Mouse (Mus musculus) MEL (cell line): ENCODE measurements around the gene Dars. TPM values are rescaled to one million over a fixed set of nuclear protein-coding genes. Genes with fewer than 3 reads are reported as not detected.

Source experiments
- DNase-seq: peaks from one replicate; pipeline ENCODE4 v3.0.0; 2011; ENCODE audit warnings: low read depth, low spot score
- H3K27ac ChIP-seq: 2 replicates; pipeline ENCODE4 v1.5.1; 2012; ENCODE audit warnings: low read depth, mild to moderate bottlenecking, control low read depth, low read length, moderate library complexity; ENCODE audit not compliant: control insufficient read depth
- H3K27me3 ChIP-seq, 2 experiments: fragments of 150-350 bp in 1 of 2; sonication (generic) in 1 of 2; 2 replicates each; pipeline ENCODE4 v1.6.1; 2012; ENCODE audit warnings: low read length in 2 of 2, mild to moderate bottlenecking in 2 of 2, improper control_type of control experiment in 1 of 2, moderate library complexity in 1 of 2; ENCODE audit not compliant: insufficient read depth in 2 of 2, control insufficient read depth in 1 of 2
- H3K36me3 ChIP-seq, 2 experiments: 2 replicates each; pipeline ENCODE4 v1.6.1; 2012 to 2014; ENCODE audit warnings: low read length in 2 of 2, improper control_type of control experiment in 1 of 2, inconsistent platforms in 1 of 2, mild to moderate bottlenecking in 1 of 2; ENCODE audit not compliant: insufficient read depth in 2 of 2, control insufficient read depth in 1 of 2
- H3K4me1 ChIP-seq, 2 experiments: fragments of 150-350 bp in 1 of 2; sonication (generic) in 1 of 2; 2 replicates each; pipeline ENCODE4 v1.6.1; 2012; ENCODE audit warnings: low read length in 2 of 2, improper control_type of control experiment in 1 of 2, mild to moderate bottlenecking in 1 of 2; ENCODE audit not compliant: insufficient read depth in 2 of 2, control insufficient read depth in 1 of 2
- H3K4me3 ChIP-seq, 2 experiments: fragments of 150-350 bp in 1 of 2; sonication (generic) in 1 of 2; 2 replicates each; pipeline ENCODE4 v1.5.1; 2012; ENCODE audit warnings: low read depth in 2 of 2, low read length in 2 of 2, mild to moderate bottlenecking in 2 of 2, moderate library complexity in 2 of 2, control low read depth in 1 of 2, improper control_type of control experiment in 1 of 2; ENCODE audit not compliant: control insufficient read depth in 1 of 2, insufficient read depth in 1 of 2
- H3K79me2 ChIP-seq: 2 replicates; pipeline ENCODE4 v1.6.1; 2012; ENCODE audit warnings: mild to moderate bottlenecking, low read length, moderate library complexity; ENCODE audit not compliant: control insufficient read depth, poor library complexity, insufficient read depth
- H3K9ac ChIP-seq: 2 replicates; pipeline ENCODE4 v1.6.1; 2012; ENCODE audit warnings: low read depth, mild to moderate bottlenecking, control low read depth, low read length, moderate library complexity; ENCODE audit not compliant: control insufficient read depth, poor library complexity, severe bottlenecking
- H3K9me3 ChIP-seq: fragments of 150-350 bp; sonication (generic); replicated peaks from 2 replicates; pipeline ENCODE4 v1.6.1; 2012; ENCODE audit warnings: mild to moderate bottlenecking, low read length, improper control_type of control experiment, moderate library complexity; ENCODE audit not compliant: insufficient read depth
- BHLHE40 ChIP-seq: IDR thresholded peaks from 2 replicates; pipeline ENCODE4 v1.6.1; 2012; ENCODE audit warnings: low read depth, mild to moderate bottlenecking, inconsistent platforms, low read length, improper control_type of control experiment, borderline replicate concordance
- CHD1 ChIP-seq: IDR thresholded peaks from 2 replicates; pipeline ENCODE4 v1.6.1; 2012; ENCODE audit warnings: low read depth, mild to moderate bottlenecking, inconsistent platforms, low read length, improper control_type of control experiment
- CHD2 ChIP-seq: IDR thresholded peaks from 2 replicates; pipeline ENCODE4 v1.6.1; 2011; ENCODE audit warnings: low read length, improper control_type of control experiment
- CTCF ChIP-seq, 3 experiments: IDR thresholded peaks in 2 of 3; conservative IDR thresholded peaks in 1 of 3; 2 replicates each; pipeline ENCODE4 v1.5.1; 2011 to 2012; ENCODE audit warnings: low read length in 3 of 3, low read depth in 2 of 3, mild to moderate bottlenecking in 2 of 3, improper control_type of control experiment in 1 of 3, inconsistent platforms in 1 of 3, mixed read lengths in 1 of 3, moderate library complexity in 1 of 3; ENCODE audit not compliant: control insufficient read depth in 1 of 3, insufficient read depth in 1 of 3, poor library complexity in 1 of 3, severe bottlenecking in 1 of 3
- E2F4 ChIP-seq: IDR thresholded peaks from 2 replicates; pipeline ENCODE4 v1.6.1; 2011; ENCODE audit warnings: low read depth, low read length, improper control_type of control experiment, borderline replicate concordance
- ELF1 ChIP-seq: IDR thresholded peaks from 2 replicates; pipeline ENCODE4 v1.6.1; 2014; ENCODE audit warnings: low read depth, mild to moderate bottlenecking, inconsistent platforms, low read length, improper control_type of control experiment, moderate library complexity
- ETS1 ChIP-seq: IDR thresholded peaks from 2 replicates; pipeline ENCODE4 v1.6.1; 2012; ENCODE audit warnings: low read depth, mild to moderate bottlenecking, inconsistent platforms, low read length, improper control_type of control experiment, moderate library complexity
- GABPA ChIP-seq: IDR thresholded peaks from 2 replicates; pipeline ENCODE4 v1.6.1; 2012; ENCODE audit warnings: low read depth, mild to moderate bottlenecking, inconsistent platforms, low read length, improper control_type of control experiment, moderate library complexity
- GATA1 ChIP-seq: IDR thresholded peaks from 2 replicates; pipeline ENCODE4 v1.6.1; 2011; ENCODE audit warnings: low read depth, low read length, improper control_type of control experiment
- HCFC1 ChIP-seq: IDR thresholded peaks from 2 replicates; pipeline ENCODE4 v1.6.1; 2012; ENCODE audit warnings: low read depth, mild to moderate bottlenecking, inconsistent platforms, low read length, improper control_type of control experiment, moderate library complexity
- JUND ChIP-seq: IDR thresholded peaks from 2 replicates; pipeline ENCODE4 v1.6.1; 2011; ENCODE audit warnings: low read depth, mild to moderate bottlenecking, improper control_type of control experiment, low read length
- KAT2A ChIP-seq: conservative IDR thresholded peaks from 2 replicates; pipeline ENCODE4 v1.6.1; 2012; ENCODE audit warnings: low read depth, low read length, improper control_type of control experiment, inconsistent platforms
- MAX ChIP-seq: IDR thresholded peaks from 2 replicates; pipeline ENCODE4 v1.6.1; 2011; ENCODE audit warnings: low read length, improper control_type of control experiment
- MAZ ChIP-seq: IDR thresholded peaks from 2 replicates; pipeline ENCODE4 v1.6.1; 2012; ENCODE audit warnings: low read depth, mild to moderate bottlenecking, inconsistent platforms, low read length, improper control_type of control experiment
- MEF2A ChIP-seq: IDR thresholded peaks from 2 replicates; pipeline ENCODE4 v1.6.1; 2014; ENCODE audit warnings: low read depth, mild to moderate bottlenecking, inconsistent platforms, low read length, improper control_type of control experiment; ENCODE audit not compliant: poor library complexity, insufficient replicate concordance, severe bottlenecking; ENCODE audit errors: extremely low read depth
- MYB ChIP-seq: IDR thresholded peaks from 2 replicates; pipeline ENCODE4 v1.6.1; 2011; ENCODE audit warnings: mild to moderate bottlenecking, low read depth, low read length, improper control_type of control experiment
- NELFE ChIP-seq: IDR thresholded peaks from 2 replicates; pipeline ENCODE4 v1.6.1; 2011; ENCODE audit warnings: low read depth, low read length, improper control_type of control experiment
- NRF1 ChIP-seq: IDR thresholded peaks from 2 replicates; pipeline ENCODE4 v1.6.1; 2014; ENCODE audit warnings: low read depth, mild to moderate bottlenecking, inconsistent platforms, low read length, improper control_type of control experiment, moderate library complexity; ENCODE audit not compliant: poor library complexity, insufficient read depth, severe bottlenecking
- POLR2AphosphoS5 ChIP-seq: IDR thresholded peaks from 2 replicates; pipeline ENCODE4 v1.6.1; 2012; ENCODE audit warnings: low read depth, borderline replicate concordance, mild to moderate bottlenecking, inconsistent platforms, low read length, moderate library complexity, mixed read lengths
- RAD21 ChIP-seq: IDR thresholded peaks from 2 replicates; pipeline ENCODE4 v1.6.1; 2011; ENCODE audit warnings: mild to moderate bottlenecking, low read depth, low read length, improper control_type of control experiment
- SMC3 ChIP-seq: IDR thresholded peaks from 2 replicates; pipeline ENCODE4 v1.6.1; 2011; ENCODE audit warnings: low read depth, low read length, improper control_type of control experiment
- TAL1 ChIP-seq: IDR thresholded peaks from 2 replicates; pipeline ENCODE4 v1.6.1; 2012; ENCODE audit warnings: mild to moderate bottlenecking, inconsistent platforms, low read length, moderate library complexity, mixed read lengths
- TBP ChIP-seq: IDR thresholded peaks from 2 replicates; pipeline ENCODE4 v1.8.0; 2011; ENCODE audit warnings: low read depth, low read length, improper control_type of control experiment
- USF1 ChIP-seq: IDR thresholded peaks from 2 replicates; pipeline ENCODE4 v1.6.1; 2014; ENCODE audit warnings: low read depth, mild to moderate bottlenecking, inconsistent platforms, low read length, improper control_type of control experiment, moderate library complexity
- ZKSCAN1 ChIP-seq: IDR thresholded peaks from 2 replicates; pipeline ENCODE4 v1.6.1; 2012; ENCODE audit warnings: low read depth, mild to moderate bottlenecking, inconsistent platforms, low read length, improper control_type of control experiment, moderate library complexity
- ZMIZ1 ChIP-seq: IDR thresholded peaks from 2 replicates; pipeline ENCODE4 v1.6.1; 2012; ENCODE audit warnings: low read depth, mild to moderate bottlenecking, inconsistent platforms, low read length, improper control_type of control experiment, moderate library complexity
- ZNF384 ChIP-seq: IDR thresholded peaks from 2 replicates; pipeline ENCODE4 v1.6.1; 2012; ENCODE audit warnings: low read depth, mild to moderate bottlenecking, inconsistent platforms, low read length, improper control_type of control experiment
- polyA plus RNA-seq, 2 experiments: library from polyadenylated mRNA; stranded (reverse) in 1 of 2; unstranded in 1 of 2; fragments of >175 nt in 1 of 2; fragments of >200 nt in 1 of 2; gene quantifications; 2 replicates each; pipeline versions ENCODE4 v1.2.1 to v1.2.4; 2012; ENCODE audit warnings: low replicate concordance in 2 of 2, low read depth in 1 of 2; ENCODE audit not compliant: insufficient read length in 2 of 2, insufficient read depth in 1 of 2, missing spikeins in 1 of 2
- total RNA-seq: library from RNA; depleted of rRNA; stranded (reverse); fragments of 300-350 nt; gene quantifications from 2 replicates; pipeline ENCODE4 v1.2.3, GENCODE M21; 2012

Gene Dars
- total and polyA plus RNA-seq, 3 experiments: 95.2 to 104 TPM; not detected in 1

- no peak overlapping the region for H3K9ac ChIP-seq
- peak; percentile 32 for DNase-seq
- H3K4me1 ChIP-seq: no peaks in the 10 kb centered on the region
- H3K27me3 ChIP-seq: no peaks in the 10 kb centered on the region
- H3K9me3 ChIP-seq: no peaks in the 10 kb centered on the region
- TF ChIP-seq ZMIZ1 (no peak), RAD21 (peak; percentile 31), MAZ (no peak), ZKSCAN1 (peak; percentile 80; the same call in 1 of the 2 replicates), CTCF (IDR thresholded peaks at IDR 0.05 in 2 of 3, conservative IDR thresholded peaks at IDR 0.05 in 1 of 3; ENCODE audit: control insufficient read depth in 1 of 3, insufficient read depth in 1 of 3, low read depth in 2 of 3, low read length in 3 of 3, poor library complexity in 1 of 3, severe bottlenecking in 1 of 3) (peak in 2 of 3 experiments; percentile 20 to 52; a peak in 3 of 6 replicates), SMC3 (peak; percentile 36; the same call in 1 of the 2 replicates), MEF2A (no peak)
- TF ChIP-seq, all 39 proteins: peak for 4
- no peaks in the 10 kb centered on the region; the same call in 1 of the 2 replicates for H3K79me2 ChIP-seq
- H3K27ac ChIP-seq: no peak overlapping the region
- H3K4me3 ChIP-seq: no peak overlapping the region
- peaks cover 2 to 35% of the 10 kb centered on the region in 2 experiments; a peak in 3 of 4 replicates for H3K36me3 ChIP-seq
Observed at GRCm38 (mm10) chr1:128372143-128372860, 44.9 kb downstream of the Dars start.

DNA sequence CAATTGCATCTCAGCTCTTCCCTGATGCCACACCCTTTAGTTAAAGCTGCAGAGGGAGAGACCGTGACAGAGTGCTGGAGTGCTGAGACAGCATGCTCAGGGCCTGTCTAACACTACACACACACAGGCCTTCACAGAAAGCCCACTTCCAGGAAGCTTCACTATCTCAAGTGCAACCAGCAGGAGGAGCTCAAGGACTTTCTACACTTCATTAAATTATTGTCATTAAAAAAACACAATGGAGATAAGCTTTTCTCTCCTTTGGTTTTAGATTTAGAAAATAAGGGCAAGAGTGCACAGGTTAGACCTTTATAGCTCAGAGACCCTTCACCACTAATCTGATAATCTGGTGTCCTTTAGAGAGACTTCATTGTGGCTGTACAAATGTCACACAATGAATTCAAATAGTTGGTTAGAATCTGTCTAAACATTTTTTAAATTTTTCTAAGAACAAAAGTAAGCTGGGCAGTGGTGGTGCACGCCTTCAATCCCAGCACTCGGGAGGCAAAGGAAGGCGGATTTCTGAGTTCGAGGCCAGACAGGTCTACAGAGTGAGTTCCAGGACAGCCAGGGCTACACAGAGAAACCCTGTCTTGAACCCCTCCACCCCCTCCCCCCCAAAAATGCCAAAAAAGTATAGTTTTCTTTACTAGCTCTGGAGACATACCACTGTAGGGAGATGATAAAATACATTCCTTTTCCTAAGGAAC lies 48.3 kb downstream of the Dars start:
- H3K36me3 ChIP-seq: peaks cover 0 to 37% of the 10 kb centered on the region in 2 experiments; a peak in 2 of 4 replicates
- no peak overlapping the region for H3K9ac ChIP-seq
- no peak overlapping the region for H3K27ac ChIP-seq
- no peaks in the 10 kb centered on the region for H3K27me3 ChIP-seq
- no peak overlapping the region for H3K4me3 ChIP-seq
- DNase-seq: peak; percentile 75
- H3K4me1 ChIP-seq: no peaks in the 10 kb centered on the region
- H3K79me2 ChIP-seq: no peaks in the 10 kb centered on the region; the same call in 1 of the 2 replicates
- no peaks in the 10 kb centered on the region for H3K9me3 ChIP-seq
- no peak for TF ChIP-seq GATA1
- peak; percentile 53; the same call in 1 of the 2 replicates for TF ChIP-seq ZNF384
- no peak for TF ChIP-seq BHLHE40
- no peak for TF ChIP-seq NELFE
- no peak for TF ChIP-seq MAX
- TF ChIP-seq POLR2AphosphoS5: no peak
- no peak for TF ChIP-seq ELF1
- TF ChIP-seq JUND: no peak
- TF ChIP-seq USF1: no peak
- TF ChIP-seq GABPA: no peak
- no peak for TF ChIP-seq ZMIZ1
- no peak for TF ChIP-seq CHD1
- TF ChIP-seq CTCF (IDR thresholded peaks at IDR 0.05 in 2 of 3, conservative IDR thresholded peaks at IDR 0.05 in 1 of 3; ENCODE audit: control insufficient read depth in 1 of 3, insufficient read depth in 1 of 3, low read depth in 2 of 3, low read length in 3 of 3, poor library complexity in 1 of 3, severe bottlenecking in 1 of 3): peak; percentile 20 to 62 (median 48); a peak in 5 of 6 replicates
- TF ChIP-seq MYB: no peak
- no peak for TF ChIP-seq NRF1
- TF ChIP-seq RAD21: peak; percentile 55
- peak; percentile 59 for TF ChIP-seq SMC3
- TF ChIP-seq TAL1: no peak
- no peak for TF ChIP-seq ETS1
- no peak for TF ChIP-seq KAT2A
- no peak for TF ChIP-seq CHD2
- no peak for TF ChIP-seq HCFC1
- no peak for TF ChIP-seq E2F4
- no peak for TF ChIP-seq TBP
- TF ChIP-seq MEF2A: no peak
